Mouse (Mus musculus): ENCODE measurements at regions not wholly inside any gene's neighbourhood (a gene's known extent, or its start where the extent isn't known, plus 50 kb on each side); places are given as distances from the start of the nearest gene placed in this dataset.

DNA sequence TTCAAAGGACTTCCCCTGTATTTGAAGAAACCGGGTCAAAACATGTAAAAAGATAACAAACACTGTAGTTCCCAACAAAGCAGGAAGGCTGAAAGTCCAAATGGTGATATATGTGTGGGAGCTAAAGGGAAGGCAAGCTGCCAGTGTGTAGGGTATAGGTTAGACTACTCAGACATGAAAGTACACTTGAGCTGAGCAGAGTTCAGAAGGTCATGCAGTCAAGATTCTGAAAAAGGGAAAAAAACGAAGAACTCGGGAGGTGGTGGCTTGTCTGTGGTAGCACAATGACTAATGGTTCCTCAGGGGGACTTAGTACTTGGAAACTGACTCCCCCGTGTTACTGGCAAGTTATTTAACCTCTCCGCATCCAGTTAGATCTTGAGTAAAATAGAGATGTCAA is 130.3 kb upstream of the Tent5a start:
- TF ChIP-seq CTCF (IDR thresholded peaks at IDR 0.05; ENCODE audit: low read depth): no peak
- no peak for TF ChIP-seq EP300 (optimal IDR thresholded peaks at IDR 0.05)
